Mouse (Mus musculus) forebrain, embryonic 13.5 days (tissue): ENCODE results near the gene Tmtc2. TPM values are rescaled to one million over a fixed set of nuclear protein-coding genes. Genes with fewer than 3 reads are reported as not detected.
"Not testable (repeated sequence)": the region's sequence is repeated elsewhere in the genome, so short reads cannot be mapped to it uniquely, and the experiment has no call there.

Source experiments
- ATAC-seq: fragments of 200-750 bp; cut with Nextera tagmentation; 2 replicates; pipeline ENCODE4 v1.8.0; 2017
- H3K27ac ChIP-seq: fragments of 300-500 bp; sonication (generic); 2 replicates; pipeline ENCODE4 v1.5.1; 2015; ENCODE audit warnings: inconsistent platforms, mild to moderate bottlenecking, moderate library complexity
- H3K27me3 ChIP-seq: fragments of 300-500 bp; sonication (generic); 2 replicates; pipeline ENCODE4 v1.6.1; 2015; ENCODE audit warnings: mild to moderate bottlenecking, inconsistent platforms
- H3K36me3 ChIP-seq: fragments of 300-500 bp; sonication (generic); 2 replicates; pipeline ENCODE4 v1.6.1; 2015; ENCODE audit warnings: mild to moderate bottlenecking, inconsistent platforms; ENCODE audit not compliant: poor library complexity, severe bottlenecking
- H3K4me1 ChIP-seq: fragments of 300-500 bp; sonication (generic); 2 replicates; pipeline ENCODE4 v1.6.1; 2015; ENCODE audit warnings: inconsistent platforms
- H3K4me2 ChIP-seq: fragments of 300-500 bp; sonication (generic); 2 replicates; pipeline ENCODE4 v1.6.1; 2015; ENCODE audit warnings: inconsistent platforms, mild to moderate bottlenecking, moderate library complexity
- H3K4me3 ChIP-seq: fragments of 300-500 bp; sonication (generic); 2 replicates; pipeline ENCODE4 v1.5.1; 2015; ENCODE audit warnings: mild to moderate bottlenecking, inconsistent platforms
- H3K9ac ChIP-seq: fragments of 300-500 bp; sonication (generic); 2 replicates; pipeline ENCODE4 v1.6.1; 2015; ENCODE audit warnings: mild to moderate bottlenecking, inconsistent platforms
- H3K9me3 ChIP-seq: fragments of 300-500 bp; sonication (generic); replicated peaks from 2 replicates; pipeline ENCODE4 v1.6.1; 2016; ENCODE audit warnings: inconsistent platforms
- WGBS: fragments of 180-500 bp; shearing (Covaris S2); methylation state at CpG from one replicate; pipeline ENCODE4 v1.1.7; 2015; 5-methylcytosine and 5-hydroxymethylcytosine counted together
- polyA plus RNA-seq: library from polyadenylated mRNA; unstranded; fragments of >200 nt; fragmentation: Nextera tagmentation; extraction: Ambion mirVana; gene quantifications from 2 replicates; pipeline ENCODE4 v1.2.1, GENCODE M21; 2015

Gene Tmtc2
- polyA plus RNA-seq, 1 experiment from 2014 or later: 5.7 TPM

- Histone ChIP-seq H3K4me3 (no peak overlapping the region), H3K9ac (no peak overlapping the region), H3K4me1 (no peaks in the 10 kb centered on the region), H3K36me3 (no peaks in the 10 kb centered on the region), H3K27ac (no peak overlapping the region), H3K27me3 (no peaks in the 10 kb centered on the region), H3K4me2 (no peak overlapping the region), H3K9me3 (no peaks in the 10 kb centered on the region)
- no peak for ATAC-seq
- 84% methylated on average over 5 of the region's 5 CpGs for WGBS
Measured at GRCm38 (mm10) chr10:105312986-105313385, 261.3 kb downstream of the Tmtc2 start.

- no peaks in the 10 kb centered on the region for H3K27me3 ChIP-seq
- no peaks in the 10 kb centered on the region for H3K4me1 ChIP-seq
- H3K4me2 ChIP-seq: no peak overlapping the region
- H3K27ac ChIP-seq: no peak overlapping the region
- ATAC-seq: no peak
- 75% methylated on average over 3 of the region's 3 CpGs for WGBS
- H3K4me3 ChIP-seq: no peak overlapping the region
- H3K36me3 ChIP-seq: no peaks in the 10 kb centered on the region
- no peaks in the 10 kb centered on the region for H3K9me3 ChIP-seq
- H3K9ac ChIP-seq: no peak overlapping the region
Measured at GRCm38 (mm10) chr10:105297560-105297959, 276.7 kb downstream of the Tmtc2 start.

GRCm38 (mm10) chr10:105292961-105293360 is 281.3 kb downstream of the Tmtc2 start:
- no peak for ATAC-seq
- Histone ChIP-seq H3K27me3 (no peaks in the 10 kb centered on the region), H3K9ac (no peak overlapping the region), H3K4me1 (no peaks in the 10 kb centered on the region), H3K9me3 (no peaks in the 10 kb centered on the region), H3K36me3 (no peaks in the 10 kb centered on the region), H3K27ac (no peak overlapping the region), H3K4me2 (no peak overlapping the region), H3K4me3 (no peak overlapping the region)
- 87% methylated on average over 1 of the region's 1 CpGs for WGBS

DNA sequence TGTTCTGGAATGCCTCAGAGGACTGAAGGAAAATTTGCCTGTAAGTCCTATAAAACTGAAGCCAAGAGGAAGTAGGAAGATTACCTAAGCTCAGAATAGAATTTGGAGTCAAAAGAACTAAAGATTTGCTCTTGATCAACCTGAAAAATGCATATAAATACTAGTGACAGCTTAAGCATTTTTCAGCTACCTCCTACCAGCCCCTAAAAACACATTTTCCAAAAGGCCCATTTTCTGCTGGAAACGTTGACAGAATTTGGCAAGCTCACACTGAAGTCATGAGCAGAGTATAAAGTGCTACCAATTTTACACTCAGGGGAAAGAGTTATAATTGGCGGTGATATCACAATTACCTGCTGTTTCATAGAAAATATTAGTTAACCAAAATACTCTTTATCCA is 285.8 kb downstream of the Tmtc2 start:
- Histone ChIP-seq H3K9me3 (no peaks in the 10 kb centered on the region), H3K4me1 (peaks cover 5% of the 10 kb centered on the region; the same call in 1 of the 2 replicates), H3K4me2 (no peak overlapping the region), H3K9ac (no peak overlapping the region), H3K4me3 (no peak overlapping the region), H3K36me3 (no peaks in the 10 kb centered on the region), H3K27me3 (no peaks in the 10 kb centered on the region), H3K27ac (no peak overlapping the region)
- ATAC-seq: no peak
- WGBS: 69% methylated on average over 2 of the region's 2 CpGs

GRCm38 (mm10) chr10:105287575-105287974 is 286.7 kb downstream of the Tmtc2 start:
- Histone ChIP-seq H3K27me3 (no peaks in the 10 kb centered on the region), H3K9me3 (no peaks in the 10 kb centered on the region), H3K36me3 (no peaks in the 10 kb centered on the region), H3K4me2 (no peak overlapping the region), H3K9ac (no peak overlapping the region), H3K4me3 (no peak overlapping the region), H3K27ac (no peak overlapping the region), H3K4me1 (peaks cover 5% of the 10 kb centered on the region; the same call in 1 of the 2 replicates)
- WGBS: 80% methylated on average over 3 of the region's 3 CpGs
- no peak for ATAC-seq

DNA sequence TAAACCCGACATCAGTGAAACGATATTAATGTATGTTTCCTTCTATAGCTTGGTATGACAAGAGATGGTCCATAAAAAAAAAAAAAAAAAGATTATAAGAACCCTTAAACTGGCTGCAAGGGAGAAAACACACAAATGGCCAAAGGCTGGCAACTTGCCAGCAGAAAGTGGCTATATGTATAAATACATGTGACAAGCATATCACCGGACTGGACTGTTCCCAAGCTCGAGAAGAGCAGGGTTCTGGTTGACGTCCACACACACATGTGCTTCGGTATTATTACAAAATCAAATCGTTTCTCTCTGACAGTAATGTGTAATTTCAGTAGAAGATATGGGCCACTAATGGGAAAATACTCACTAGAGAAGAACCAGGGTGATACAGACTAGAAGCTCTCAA is 287.2 kb downstream of the Tmtc2 start:
- no peaks in the 10 kb centered on the region for H3K9me3 ChIP-seq
- no peak overlapping the region for H3K4me2 ChIP-seq
- ATAC-seq: no peak
- peaks cover 5% of the 10 kb centered on the region; the same call in 1 of the 2 replicates for H3K4me1 ChIP-seq
- no peaks in the 10 kb centered on the region for H3K36me3 ChIP-seq
- 90% methylated on average over 7 of the region's 7 CpGs for WGBS
- no peak overlapping the region for H3K4me3 ChIP-seq
- H3K27ac ChIP-seq: no peak overlapping the region
- H3K27me3 ChIP-seq: no peaks in the 10 kb centered on the region
- H3K9ac ChIP-seq: no peak overlapping the region

DNA sequence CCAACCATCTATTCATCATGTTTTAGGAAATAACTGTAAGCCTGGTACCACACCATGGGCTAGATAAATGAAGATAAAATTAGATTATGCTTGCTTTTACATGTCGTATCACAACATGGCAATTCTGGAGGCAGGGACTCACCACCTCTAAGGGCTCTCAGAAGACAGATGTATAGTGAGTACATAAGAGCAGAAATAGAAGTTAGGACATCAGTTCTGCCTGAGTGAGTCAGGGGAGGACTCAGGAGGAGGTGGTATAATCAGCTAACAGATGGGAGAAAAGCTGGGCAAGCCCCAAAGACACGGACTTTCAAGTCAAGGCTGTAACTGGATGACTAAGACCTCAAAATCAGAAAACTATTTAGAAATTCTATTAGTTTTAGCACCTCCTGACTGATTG is 288.0 kb downstream of the Tmtc2 start:
- Histone ChIP-seq H3K4me2 (no peak overlapping the region), H3K9me3 (no peaks in the 10 kb centered on the region), H3K27me3 (no peaks in the 10 kb centered on the region), H3K9ac (no peak overlapping the region), H3K27ac (no peak overlapping the region), H3K36me3 (no peaks in the 10 kb centered on the region), H3K4me3 (no peak overlapping the region), H3K4me1 (peaks cover 5% of the 10 kb centered on the region; the same call in 1 of the 2 replicates)
- no peak for ATAC-seq
- 77% methylated on average over 2 of the region's 2 CpGs for WGBS

DNA sequence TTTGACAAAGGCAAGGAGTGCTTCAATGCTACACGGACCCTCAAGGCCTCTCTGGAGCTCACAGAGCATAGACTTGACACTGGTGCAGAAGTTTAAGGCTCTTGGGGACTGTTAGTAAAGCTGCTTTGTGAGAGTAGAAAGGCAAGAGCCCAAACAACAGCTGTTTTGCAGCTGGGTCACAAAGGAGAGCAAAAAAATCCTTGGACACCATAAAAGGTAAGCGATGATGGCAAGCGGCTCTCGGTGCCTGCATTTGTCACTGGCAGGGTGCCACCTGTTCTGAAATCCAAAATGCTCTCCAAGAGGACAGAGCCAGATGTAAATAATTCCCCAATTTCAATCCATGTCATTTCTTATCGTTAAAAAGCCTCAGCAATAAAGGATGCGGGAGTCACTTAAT is 290.1 kb downstream of the Tmtc2 start:
- Histone ChIP-seq H3K9me3 (no peaks in the 10 kb centered on the region), H3K4me2 (no peak overlapping the region), H3K4me3 (no peak overlapping the region), H3K27me3 (no peaks in the 10 kb centered on the region), H3K9ac (no peak overlapping the region), H3K4me1 (peaks cover 5% of the 10 kb centered on the region; the same call in 1 of the 2 replicates), H3K36me3 (no peaks in the 10 kb centered on the region), H3K27ac (no peak overlapping the region)
- WGBS: 61% methylated on average over 6 of the region's 6 CpGs
- ATAC-seq: no peak

- H3K4me1 ChIP-seq: peaks cover 5% of the 10 kb centered on the region; the same call in 1 of the 2 replicates
- H3K27ac ChIP-seq: no peak overlapping the region
- WGBS: 93% methylated on average over 3 of the region's 3 CpGs
- H3K4me3 ChIP-seq: no peak overlapping the region
- H3K4me2 ChIP-seq: no peak overlapping the region
- H3K27me3 ChIP-seq: no peaks in the 10 kb centered on the region
- no peak overlapping the region for H3K9ac ChIP-seq
- no peaks in the 10 kb centered on the region for H3K9me3 ChIP-seq
- no peak for ATAC-seq
- H3K36me3 ChIP-seq: no peaks in the 10 kb centered on the region
Measured at GRCm38 (mm10) chr10:105280933-105281332, 293.3 kb downstream of the Tmtc2 start.

GRCm38 (mm10) chr10:105260053-105260452 is 314.2 kb downstream of the Tmtc2 start:
- 0 out of 2 replicates have a peak, but pooled peaks have one; percentile 21 for ATAC-seq
- H3K4me3 ChIP-seq: no peak overlapping the region
- no peak overlapping the region for H3K4me2 ChIP-seq
- WGBS: 51% methylated on average over 3 of the region's 3 CpGs
- no peaks in the 10 kb centered on the region for H3K27me3 ChIP-seq
- no peaks in the 10 kb centered on the region for H3K4me1 ChIP-seq
- no peak overlapping the region for H3K9ac ChIP-seq
- H3K36me3 ChIP-seq: no peaks in the 10 kb centered on the region
- H3K27ac ChIP-seq: no peak overlapping the region
- no peaks in the 10 kb centered on the region for H3K9me3 ChIP-seq

GRCm38 (mm10) chr10:105238291-105238690 is 336.0 kb downstream of the Tmtc2 start:
- ATAC-seq, H3K9me3 ChIP-seq, H3K4me3 ChIP-seq, H3K36me3 ChIP-seq, H3K27me3 ChIP-seq, H3K4me2 ChIP-seq, H3K27ac ChIP-seq, H3K4me1 ChIP-seq, H3K9ac ChIP-seq: not testable (repeated sequence)
- 82% methylated on average over 22 of the region's 22 CpGs for WGBS

GRCm38 (mm10) chr10:105232864-105233263 is 341.4 kb downstream of the Tmtc2 start:
- Histone ChIP-seq H3K36me3 (no peaks in the 10 kb centered on the region), H3K9ac (no peak overlapping the region), H3K9me3 (no peaks in the 10 kb centered on the region), H3K4me3 (no peak overlapping the region), H3K27ac (no peak overlapping the region), H3K27me3 (no peaks in the 10 kb centered on the region), H3K4me1 (no peaks in the 10 kb centered on the region), H3K4me2 (no peak overlapping the region)
- ATAC-seq: no peak
- WGBS: 92% methylated on average over 2 of the region's 2 CpGs

- Histone ChIP-seq H3K4me3 (no peak overlapping the region), H3K4me1 (no peaks in the 10 kb centered on the region), H3K9ac (no peak overlapping the region), H3K4me2 (no peak overlapping the region), H3K27me3 (no peaks in the 10 kb centered on the region), H3K36me3 (no peaks in the 10 kb centered on the region), H3K9me3 (no peaks in the 10 kb centered on the region), H3K27ac (no peak overlapping the region)
- no peak for ATAC-seq
- WGBS: 88% methylated on average over 7 of the region's 7 CpGs
Measured at GRCm38 (mm10) chr10:105230416-105230815, 343.8 kb downstream of the Tmtc2 start.
